Mouse (Mus musculus): ENCODE measurements around the gene Gm20425.

GRCm38 (mm10) chr9:103146257-103146656, 83.8 kb downstream of the Gm20425 start:
- TF ChIP-seq CTCF (IDR thresholded peaks at IDR 0.05; ENCODE audit: insufficient read depth, low read length) = no peak
- TF ChIP-seq POLR2A (IDR thresholded peaks at IDR 0.05; ENCODE audit: borderline replicate concordance, extremely low read depth, low read depth, low read length) = no peak
